Mouse (Mus musculus) forebrain, embryonic 14.5 days (tissue): ENCODE data around the gene Prr5. TPM values are rescaled to one million over a fixed set of nuclear protein-coding genes. Genes with fewer than 3 reads are reported as not detected.

Source experiments
- ATAC-seq: fragments of 200-750 bp; cut with Nextera tagmentation; 2 replicates; pipeline ENCODE4 v1.8.0; 2017; ENCODE audit warnings: mild to moderate bottlenecking, moderate library complexity
- DNase-seq: peaks from one replicate; pipeline ENCODE4 v3.0.0-alpha.2; 2015; ENCODE audit warnings: low spot score
- H3K27ac ChIP-seq: fragments of 300-500 bp; sonication (generic); 2 replicates; pipeline ENCODE4 v1.5.1; 2014; ENCODE audit warnings: low read depth, mild to moderate bottlenecking, control low read depth, low read length, moderate library complexity
- H3K27me3 ChIP-seq: fragments of 300-500 bp; sonication (generic); replicated peaks from 2 replicates; pipeline ENCODE4 v1.6.1; 2014; ENCODE audit warnings: low read length, control low read depth, mixed read lengths; ENCODE audit not compliant: control insufficient read depth, insufficient read depth
- H3K36me3 ChIP-seq: fragments of 300-500 bp; sonication (generic); 2 replicates; pipeline ENCODE4 v1.6.1; 2014; ENCODE audit warnings: low read length, control low read depth; ENCODE audit not compliant: control insufficient read depth, insufficient read depth
- H3K4me1 ChIP-seq: fragments of 300-500 bp; sonication (generic); 2 replicates; pipeline ENCODE4 v1.6.1; 2014; ENCODE audit warnings: antibody characterized with exemption, low read length, control low read depth; ENCODE audit not compliant: control insufficient read depth, insufficient read depth
- H3K4me2 ChIP-seq: fragments of 300-500 bp; sonication (generic); 2 replicates; pipeline ENCODE4 v1.6.1; 2014; ENCODE audit warnings: mild to moderate bottlenecking, control low read depth, low read length
- H3K4me3 ChIP-seq: fragments of 300-500 bp; sonication (generic); 2 replicates; pipeline ENCODE4 v1.5.1; 2014; ENCODE audit warnings: low read depth, low read length, control low read depth
- H3K9ac ChIP-seq: fragments of 300-500 bp; sonication (generic); 2 replicates; pipeline ENCODE4 v1.6.1; 2014; ENCODE audit warnings: mild to moderate bottlenecking, low read length, control low read depth, moderate library complexity
- H3K9me3 ChIP-seq: fragments of 300-500 bp; sonication (generic); replicated peaks from 2 replicates; pipeline ENCODE4 v1.6.1; 2016; ENCODE audit warnings: low read length, control low read depth, mixed read lengths; ENCODE audit not compliant: control insufficient read depth
- WGBS: fragments of 180-500 bp; shearing (Covaris S2); extraction: QIAGEN DNeasy Blood & Tissue Kit; methylation state at CpG from one replicate; pipeline ENCODE4 v1.1.7; 2014; 5-methylcytosine and 5-hydroxymethylcytosine counted together
- polyA plus RNA-seq: library from polyadenylated mRNA; unstranded; fragments of >200 nt; fragmentation: Nextera tagmentation; extraction: Ambion mirVana; gene quantifications from 2 replicates; pipeline ENCODE4 v1.2.1, GENCODE M21; 2014

Prr5 gene
- polyA plus RNA-seq, 1 experiment from 2014 or later, result 9.0 TPM

GRCm38 (mm10) chr15:84662952-84663684 lies 6.3 kb upstream of the Prr5 start:
- peak; percentile 88 for ATAC-seq
- H3K9ac ChIP-seq, result peak overlapping the region; percentile 66
- under 1% methylated on average over 56 of the region's 56 CpGs for WGBS
- peak overlapping the region; percentile 49 for H3K4me3 ChIP-seq
- H3K27me3 ChIP-seq, result no peaks in the 10 kb centered on the region
- H3K4me2 ChIP-seq, result peak overlapping the region; percentile 76
- H3K9me3 ChIP-seq, result no peaks in the 10 kb centered on the region
- H3K4me1 ChIP-seq, result peaks cover 11% of the 10 kb centered on the region; the same call in 1 of the 2 replicates
- peak; percentile 81 for DNase-seq
- H3K36me3 ChIP-seq, result no peaks in the 10 kb centered on the region
- no peak overlapping the region for H3K27ac ChIP-seq

- DNase-seq (no peak), ATAC-seq (no peak; the same call in none of the 2 replicates)
- H3K27me3 ChIP-seq, result no peaks in the 10 kb centered on the region
- peak overlapping the region; percentile 76 for H3K4me2 ChIP-seq
- H3K27ac ChIP-seq, result no peak overlapping the region
- H3K4me1 ChIP-seq, result peaks cover 11% of the 10 kb centered on the region; the same call in 1 of the 2 replicates
- 52% methylated on average over 10 of the region's 10 CpGs for WGBS
- peak overlapping the region; percentile 49 for H3K4me3 ChIP-seq
- H3K36me3 ChIP-seq, result no peaks in the 10 kb centered on the region
- peak overlapping the region; percentile 66 for H3K9ac ChIP-seq
- no peaks in the 10 kb centered on the region for H3K9me3 ChIP-seq
These were observed 5.7 kb upstream of the Prr5 start for GRCm38 (mm10) chr15:84663685-84664060.

GRCm38 (mm10) chr15:84664542-84665460 lies 4.6 kb upstream of the Prr5 start:
- Histone ChIP-seq H3K9ac (no peak overlapping the region), H3K36me3 (no peaks in the 10 kb centered on the region), H3K27me3 (no peaks in the 10 kb centered on the region), H3K4me1 (peaks cover 11% of the 10 kb centered on the region; the same call in 1 of the 2 replicates), H3K27ac (no peak overlapping the region), H3K4me3 (0 out of 2 replicates have a peak overlapping the region, but pooled peaks have one; percentile 49), H3K4me2 (peak overlapping the region; percentile 76), H3K9me3 (no peaks in the 10 kb centered on the region)
- DNase-seq, result peak; percentile 28
- WGBS, result 20% methylated on average over 16 of the region's 16 CpGs
- ATAC-seq, result no peak

GRCm38 (mm10) chr15:84665662-84666061 lies 3.8 kb upstream of the Prr5 start:
- no peak overlapping the region for H3K9ac ChIP-seq
- H3K4me2 ChIP-seq, result no peak overlapping the region

GRCm38 (mm10) chr15:84666065-84666464 lies 3.4 kb upstream of the Prr5 start:
- DNase-seq (peak; percentile 49), ATAC-seq (no peak)
- Histone ChIP-seq H3K27me3 (no peaks in the 10 kb centered on the region), H3K9ac (no peak overlapping the region), H3K27ac (no peak overlapping the region), H3K36me3 (no peaks in the 10 kb centered on the region), H3K9me3 (no peaks in the 10 kb centered on the region), H3K4me3 (no peak overlapping the region), H3K4me1 (peaks cover 11% of the 10 kb centered on the region; the same call in 1 of the 2 replicates), H3K4me2 (no peak overlapping the region)
- WGBS, result 24% methylated on average over 4 of the region's 4 CpGs

More at GRCm38 (mm10) chr15:84665662-84666061, 3.8 kb upstream of the Prr5 start:
- 58% methylated on average over 9 of the region's 9 CpGs for WGBS
- no peaks in the 10 kb centered on the region for H3K27me3 ChIP-seq
- H3K4me3 ChIP-seq, result no peak overlapping the region
- H3K4me1 ChIP-seq, result peaks cover 11% of the 10 kb centered on the region; the same call in 1 of the 2 replicates
- no peak overlapping the region for H3K27ac ChIP-seq
- no peaks in the 10 kb centered on the region for H3K9me3 ChIP-seq
- ATAC-seq, result no peak
- no peaks in the 10 kb centered on the region for H3K36me3 ChIP-seq
- no peak for DNase-seq

- no peak for ATAC-seq
These were observed 1.8 kb upstream of the Prr5 start for GRCm38 (mm10) chr15:84667601-84668000.

GRCm38 (mm10) chr15:84669771-84670656 lies 594 bp downstream of the Prr5 start:
- ATAC-seq (no peak), DNase-seq (peak; percentile 25)
- Histone ChIP-seq H3K9ac (no peak overlapping the region), H3K4me1 (no peaks in the 10 kb centered on the region), H3K4me2 (no peak overlapping the region), H3K4me3 (no peak overlapping the region), H3K27me3 (no peaks in the 10 kb centered on the region), H3K27ac (no peak overlapping the region), H3K36me3 (no peaks in the 10 kb centered on the region), H3K9me3 (no peaks in the 10 kb centered on the region)
- 75% methylated on average over 23 of the region's 23 CpGs for WGBS

More at GRCm38 (mm10) chr15:84667601-84668000, 1.8 kb upstream of the Prr5 start:
- Histone ChIP-seq H3K27ac (no peak overlapping the region), H3K36me3 (no peaks in the 10 kb centered on the region), H3K4me2 (no peak overlapping the region), H3K9ac (no peak overlapping the region), H3K9me3 (no peaks in the 10 kb centered on the region), H3K4me3 (no peak overlapping the region), H3K27me3 (no peaks in the 10 kb centered on the region), H3K4me1 (peaks cover 11% of the 10 kb centered on the region; the same call in 1 of the 2 replicates)
- DNase-seq, result no peak
- 76% methylated on average over 6 of the region's 6 CpGs for WGBS

- no peaks in the 10 kb centered on the region for H3K4me1 ChIP-seq
- no peak for ATAC-seq
- no peaks in the 10 kb centered on the region for H3K27me3 ChIP-seq
- no peaks in the 10 kb centered on the region for H3K9me3 ChIP-seq
- H3K4me2 ChIP-seq, result no peak overlapping the region
- no peak overlapping the region for H3K4me3 ChIP-seq
- 90% methylated on average over 4 of the region's 4 CpGs for WGBS
- H3K9ac ChIP-seq, result no peak overlapping the region
- DNase-seq, result no peak
- no peak overlapping the region for H3K27ac ChIP-seq
- no peaks in the 10 kb centered on the region for H3K36me3 ChIP-seq
These were observed 1.2 kb downstream of the Prr5 start for GRCm38 (mm10) chr15:84670657-84671055.
